Comparison of ENCODE assay signal across 10 mouse cellular contexts in the genomic region with DNA sequence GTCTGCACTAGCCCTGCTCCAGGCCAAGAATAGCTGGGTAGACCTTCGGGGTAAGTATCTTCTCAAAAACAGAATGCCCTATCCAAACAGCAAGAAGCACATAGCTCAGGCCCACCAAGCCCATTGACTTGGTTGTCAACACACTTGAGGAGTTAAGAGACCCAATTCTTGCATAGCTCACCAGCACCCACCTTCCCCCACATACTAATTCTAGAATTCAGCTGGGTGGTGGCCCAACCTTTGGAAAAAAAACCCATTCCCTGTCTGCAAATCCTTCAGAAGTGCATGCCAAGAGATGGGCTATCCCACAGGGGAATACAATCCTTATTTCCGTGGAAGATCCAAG. TPM values are rescaled to one million over a fixed set of nuclear protein-coding genes. Genes with fewer than 3 reads are reported as not detected.
A peak's percentile ranks its signal among the peaks of the same experiment; 100 is the strongest.
DNase-seq lines count a peak whose midpoint lies in the region; ATAC-seq and TF ChIP-seq lines count a peak whose summit lies in the region.
"Had no signal": no experiment of that assay in that cellular context is flagged by ENCODE, and none has a peak within 500 bp of the region (broad histone marks: within the 10 kb centered on the region; RNA-seq: fewer than 3 reads in every experiment).

No protein-coding gene starts in this region.

- 39% methylated on average over 2 of the region's 2 CpGs for WGBS in heart, embryonic 16.5 days
- WGBS in hindbrain, embryonic 12.5 days, result 65% methylated on average over 2 of the region's 2 CpGs
- WGBS in midbrain, embryonic 11.5 days, result 62% methylated on average over 2 of the region's 2 CpGs

- no peak for TF ChIP-seq POLR2A in cortical plate, adult 2 months (IDR thresholded peaks at IDR 0.05; ENCODE audit: extremely low read depth, insufficient read depth, low read length)

- H3K4me2 ChIP-seq in heart, embryonic 16.5 days (ENCODE audit: low read depth, low read length), result peak overlapping the region; percentile 98
- H3K4me2 ChIP-seq in hindbrain, embryonic 12.5 days (replicated peaks), result peak overlapping the region; percentile 100
- H3K4me2 ChIP-seq in midbrain, embryonic 11.5 days, result peak overlapping the region; percentile 99

- H3K4me3 ChIP-seq in heart, embryonic 16.5 days (ENCODE audit: low read length), result peak overlapping the region; percentile 70
- peak overlapping the region; percentile 82 for H3K4me3 ChIP-seq in cortical plate, adult 2 months (ENCODE audit: insufficient read depth, low read length)
- peak overlapping the region; percentile 78 for H3K4me3 ChIP-seq in hindbrain, embryonic 12.5 days
- peak overlapping the region; percentile 70 for H3K4me3 ChIP-seq in midbrain, embryonic 11.5 days (ENCODE audit: low read depth, low read length)

- no peak for TF ChIP-seq CTCF in cortical plate, adult 2 months (IDR thresholded peaks at IDR 0.05; ENCODE audit: extremely low read depth, insufficient read depth, low read length)

- H3K36me3 ChIP-seq in heart, embryonic 16.5 days (ENCODE audit: control insufficient read depth, insufficient read depth), result no peaks in the 10 kb centered on the region
- no peaks in the 10 kb centered on the region for H3K36me3 ChIP-seq in hindbrain, embryonic 12.5 days
- no peaks in the 10 kb centered on the region for H3K36me3 ChIP-seq in midbrain, embryonic 11.5 days (ENCODE audit: control insufficient read depth, insufficient read depth, low read length)
- H3K36me3 ChIP-seq: liver, embryonic 13.5 days had no signal

- no peak overlapping the region for H3K9ac ChIP-seq in heart, embryonic 16.5 days (ENCODE audit: low read length)
- H3K9ac ChIP-seq in hindbrain, embryonic 12.5 days, result no peak overlapping the region
- H3K9ac ChIP-seq in midbrain, embryonic 11.5 days (ENCODE audit: low read length), result peak overlapping the region; percentile 67
- H3K9ac ChIP-seq: liver, embryonic 13.5 days had no signal

- no peaks in the 10 kb centered on the region for H3K9me3 ChIP-seq in heart, embryonic 16.5 days (replicated peaks; ENCODE audit: control insufficient read depth, low read length)
- H3K9me3 ChIP-seq in hindbrain, embryonic 12.5 days (replicated peaks), result no peaks in the 10 kb centered on the region
- no peaks in the 10 kb centered on the region for H3K9me3 ChIP-seq in midbrain, embryonic 11.5 days (ENCODE audit: control insufficient read depth, low read length)
- H3K9me3 ChIP-seq: liver, embryonic 13.5 days had no signal

- H3K27ac ChIP-seq in heart, embryonic 16.5 days (ENCODE audit: low read length), result no peak overlapping the region
- H3K27ac ChIP-seq in cortical plate, adult 2 months (ENCODE audit: insufficient read depth, low read length), result peak overlapping the region; percentile 94; the same call in 1 of the 2 replicates
- H3K27ac ChIP-seq in hindbrain, embryonic 12.5 days, result no peak overlapping the region
- no peak overlapping the region for H3K27ac ChIP-seq in midbrain, embryonic 11.5 days (ENCODE audit: low read depth, low read length)
- H3K27ac ChIP-seq: liver, embryonic 13.5 days had no signal

- no peak for ATAC-seq in heart, embryonic 16.5 days (replicated peaks; ENCODE audit: extremely low read depth, insufficient read depth, low FRiP score)
- no peak for ATAC-seq in hindbrain, embryonic 12.5 days (ENCODE audit: low FRiP score)
- ATAC-seq in midbrain, embryonic 11.5 days (ENCODE audit: low FRiP score), result no peak

- peaks cover 37% of the 10 kb centered on the region for H3K27me3 ChIP-seq in heart, embryonic 16.5 days (ENCODE audit: control insufficient read depth, insufficient read depth, low read length)
- peaks cover 25% of the 10 kb centered on the region for H3K27me3 ChIP-seq in hindbrain, embryonic 12.5 days
- H3K27me3 ChIP-seq in midbrain, embryonic 11.5 days (ENCODE audit: control insufficient read depth, insufficient read depth, low read length), result peaks cover 8% of the 10 kb centered on the region
- H3K27me3 ChIP-seq: CH12.LX had no signal

- DNase-seq in heart, postnatal 10 days, result no peak
- DNase-seq in midbrain, embryonic 11.5 days (ENCODE audit: low spot score, missing footprints), result no peak
- no peak for DNase-seq in spleen, postnatal 10 days (ENCODE audit: low spot score in 2 of 2)
- DNase-seq in left cerebral cortex, adult 9 months (ENCODE audit: low spot score in 2 of 2), result no peak
- no peak for DNase-seq in gastrocnemius, postnatal 25 days
- DNase-seq: liver, embryonic 13.5 days had no signal

- peaks cover 4% of the 10 kb centered on the region; the same call in 1 of the 2 replicates for H3K4me1 ChIP-seq in heart, embryonic 16.5 days (ENCODE audit: control insufficient read depth, insufficient read depth, low read length)
- H3K4me1 ChIP-seq in cortical plate, adult 2 months (ENCODE audit: control insufficient read depth, insufficient read depth, low read length), result no peaks in the 10 kb centered on the region; the same call in 1 of the 2 replicates
- H3K4me1 ChIP-seq in hindbrain, embryonic 12.5 days, result peaks cover 3% of the 10 kb centered on the region
- no peaks in the 10 kb centered on the region for H3K4me1 ChIP-seq in midbrain, embryonic 11.5 days (ENCODE audit: control insufficient read depth, insufficient read depth, low read length)
- H3K4me1 ChIP-seq: liver, embryonic 13.5 days had no signal

- intact Hi-C loops in heart, postnatal 10 days (cut with DNase I), result no loop called here

RNA-seq across cellular contexts. Expression of gene Pde8b, which starts 26.7 kb away (rescaled TPM):
- 0.56 and 1.1 TPM in 2 replicates for polyA plus RNA-seq in heart, embryonic 16.5 days (2015; fragmentation: Nextera tagmentation; extraction: Ambion mirVana)
- 1 to 10 TPM; 6.5 to 7.9 TPM for total RNA-seq in heart, postnatal 10 days (2021)
- 88.4 and 95.9 TPM in 2 replicates for polyA plus RNA-seq in cortical plate, adult 2 months (2012; rRNA removed)
- polyA plus RNA-seq in hindbrain, embryonic 12.5 days (2016; fragmentation: Nextera tagmentation; extraction: Ambion mirVana), result 3.4 and 5.3 TPM in 2 replicates
- polyA plus RNA-seq in midbrain, embryonic 11.5 days (2014; fragmentation: Nextera tagmentation; extraction: Ambion mirVana), result 1.9 and 2.3 TPM in 2 replicates
- total RNA-seq in gastrocnemius, postnatal 25 days (2021), result 1 to 10 TPM; 2.5 TPM

Comparison
In these comparisons a context has a peak if more than half of its experiments do, and no peak if none do; other contexts are left out.
1. RNA of gene Pde8b, which starts 26.7 kb away (polyA plus RNA-seq): 88.4 to 95.9 TPM in cortical plate, adult 2 months; 3.4 to 5.3 TPM in hindbrain, embryonic 12.5 days, 1.9 to 2.3 TPM in midbrain, embryonic 11.5 days and 0.56 to 1.1 TPM in heart, embryonic 16.5 days; every median in the first group is over 10 times any median in the second.
2. Peak in every context shown above with its lines, with median percentiles within 50 percentile points of each other: H3K4me2 ChIP-seq and H3K4me3 ChIP-seq.